Mouse (Mus musculus): Measurements from ENCODE around the gene Amacr. TPM values are rescaled to one million over a fixed set of nuclear protein-coding genes. Genes with fewer than 3 reads are reported as not detected.
A peak's percentile ranks its signal among the peaks of the same experiment; 100 is the strongest.
"Not testable (repeated sequence)": the region's sequence is repeated elsewhere in the genome, so short reads cannot be mapped to it uniquely, and the experiment has no call there.

The Amacr gene
- total RNA-seq, 2 experiments from 2014 or later = 10.5 to 11.6 TPM

DNA sequence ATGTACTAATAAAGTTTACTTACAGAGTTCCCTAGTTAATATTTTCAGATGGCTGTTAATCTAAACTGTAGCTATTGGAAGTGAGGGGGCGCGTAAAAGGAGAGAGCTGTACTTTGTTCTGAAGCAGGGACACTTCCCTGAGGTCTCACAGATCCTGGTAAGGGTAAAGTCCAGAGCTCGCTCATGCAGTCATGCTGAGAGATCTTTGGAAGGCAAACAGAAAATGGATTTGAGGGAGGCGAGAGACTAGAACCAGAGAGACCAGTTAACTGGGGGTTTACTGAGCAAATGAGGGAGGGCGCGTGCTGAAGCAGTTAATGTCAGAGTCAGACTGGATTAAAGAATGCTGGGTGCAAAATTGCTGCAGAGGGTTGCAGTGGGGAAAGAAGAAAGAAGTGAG is 4.2 kb downstream of the Amacr start:
- DNase-seq (ENCODE audit: extremely low spot score in 1 of 2, low spot score in 1 of 2) = no peak

- DNase-seq (ENCODE audit: extremely low spot score in 1 of 2, low spot score in 1 of 2) = not testable (repeated sequence)
Measured at GRCm38 (mm10) chr15:10986477-10986876, 4.9 kb downstream of the Amacr start.

DNA sequence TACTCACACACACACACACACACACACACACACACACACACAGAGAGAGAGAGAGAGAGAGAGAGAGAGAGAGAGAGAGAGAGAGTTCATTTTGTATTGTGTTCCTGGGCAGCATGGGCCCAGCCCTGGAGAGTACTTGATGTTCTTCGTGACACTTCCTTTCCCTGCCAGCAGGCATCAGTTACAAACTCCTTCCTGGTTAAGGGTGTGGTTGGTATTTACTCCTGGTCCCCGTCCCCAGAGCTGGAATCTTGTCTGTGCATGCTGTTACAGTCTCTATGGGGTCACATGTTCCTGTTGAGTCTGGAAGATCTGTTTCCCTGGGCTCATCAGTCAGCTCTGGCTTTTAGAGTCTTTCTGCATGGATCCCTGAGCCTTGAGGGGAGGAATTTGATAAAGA is 8.9 kb downstream of the Amacr start:
- no peak for DNase-seq (ENCODE audit: extremely low spot score in 1 of 2, low spot score in 1 of 2)

DNA sequence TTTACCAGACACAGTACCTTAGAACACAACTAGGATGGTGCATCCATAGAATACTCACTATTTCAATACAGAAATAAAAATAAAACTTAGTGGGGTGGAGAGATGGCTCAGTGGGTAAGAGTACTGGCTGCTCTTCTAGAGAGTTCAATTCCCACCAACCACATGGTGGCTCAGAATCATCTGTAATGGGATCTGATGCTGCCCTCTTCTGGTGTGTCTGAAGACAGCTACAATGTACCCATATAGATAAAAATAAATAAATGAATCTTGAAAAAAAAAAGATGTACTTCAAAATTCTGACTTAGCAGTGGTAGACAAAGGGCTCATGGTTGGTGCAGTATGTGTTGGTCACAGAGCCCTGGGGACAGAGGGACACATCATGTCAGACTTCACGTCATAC is 10.0 kb downstream of the Amacr start:
- no peak for DNase-seq (ENCODE audit: extremely low spot score in 1 of 2, low spot score in 1 of 2)

GRCm38 (mm10) chr15:10999832-11000231 is 18.3 kb downstream of the Amacr start:
- DNase-seq (ENCODE audit: extremely low spot score in 1 of 2, low spot score in 1 of 2) = no peak

GRCm38 (mm10) chr15:11000421-11000820 is 18.9 kb downstream of the Amacr start, which contains the start of gene Slc45a2:
TSS of gene Slc45a2 (plus strand) at chr15:11000721.
- no peak for DNase-seq (ENCODE audit: extremely low spot score in 1 of 2, low spot score in 1 of 2)

DNA sequence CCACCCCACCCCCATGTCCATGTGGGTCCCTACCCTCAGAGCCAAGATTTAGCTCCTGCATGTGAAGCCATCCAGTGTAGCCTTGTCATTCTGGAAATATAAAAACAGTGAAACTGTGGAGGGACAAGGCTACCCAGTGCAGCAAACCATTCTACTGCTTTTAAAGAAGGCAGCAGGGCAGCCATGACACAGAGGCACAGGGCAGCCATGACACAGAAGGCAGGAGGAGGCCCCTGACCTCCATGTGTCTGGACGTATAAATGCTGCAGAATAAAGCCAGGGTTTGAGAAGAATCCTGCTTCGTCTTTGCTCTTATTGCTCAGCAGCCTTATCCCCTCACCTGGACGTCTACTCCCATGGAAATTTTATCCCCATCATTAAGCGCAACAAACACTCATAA is 22.2 kb downstream of the Amacr start:
- no peak for DNase-seq (ENCODE audit: extremely low spot score in 1 of 2, low spot score in 1 of 2)

- DNase-seq (ENCODE audit: extremely low spot score in 1 of 2, low spot score in 1 of 2) = no peak
Measured at GRCm38 (mm10) chr15:11004646-11005045, 23.1 kb downstream of the Amacr start.

DNA sequence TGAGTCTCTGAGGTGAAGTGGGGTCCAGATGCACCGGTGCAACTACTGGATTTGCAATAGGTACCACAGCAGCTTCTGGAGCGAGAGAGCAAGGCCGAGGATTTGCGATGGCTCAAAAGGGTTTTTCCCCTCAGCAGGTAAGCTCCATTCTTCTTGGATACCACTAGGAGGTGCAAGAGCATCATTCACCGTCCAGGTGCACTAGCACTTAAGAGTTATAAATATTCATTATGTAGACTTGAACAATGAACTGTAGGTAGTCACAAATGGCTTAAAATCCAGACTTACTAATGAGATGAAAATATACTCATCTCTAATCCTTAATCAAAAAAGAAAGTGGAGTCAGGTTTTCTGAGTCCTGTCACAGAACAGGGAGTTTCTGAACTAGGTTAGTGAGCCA is 27.2 kb downstream of the Amacr start:
- DNase-seq (ENCODE audit: extremely low spot score in 1 of 2, low spot score in 1 of 2) = no peak

GRCm38 (mm10) chr15:11010976-11011548 is 29.5 kb downstream of the Amacr start:
- DNase-seq (ENCODE audit: extremely low spot score in 1 of 2, low spot score in 1 of 2) = no peak

DNA sequence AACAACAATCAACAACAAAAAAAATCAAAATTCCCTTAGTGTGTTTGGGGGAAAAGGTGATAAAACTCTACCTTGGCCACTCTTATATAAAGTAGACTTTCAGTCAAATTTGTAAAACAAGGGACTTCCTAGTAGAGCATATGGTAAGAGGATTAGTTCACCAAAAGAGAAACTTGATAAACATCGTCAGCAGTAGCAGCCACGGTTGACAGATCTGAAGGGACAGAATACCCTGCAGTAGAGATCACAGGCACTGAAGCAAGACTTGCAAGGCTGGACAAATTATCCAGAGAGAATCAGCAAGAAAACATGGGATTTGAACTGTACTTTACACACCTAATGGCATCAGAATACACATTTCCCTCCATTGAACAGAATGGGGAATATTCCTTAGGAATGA is 33.4 kb downstream of the Amacr start:
- no peak for DNase-seq (ENCODE audit: extremely low spot score in 1 of 2, low spot score in 1 of 2)

DNA sequence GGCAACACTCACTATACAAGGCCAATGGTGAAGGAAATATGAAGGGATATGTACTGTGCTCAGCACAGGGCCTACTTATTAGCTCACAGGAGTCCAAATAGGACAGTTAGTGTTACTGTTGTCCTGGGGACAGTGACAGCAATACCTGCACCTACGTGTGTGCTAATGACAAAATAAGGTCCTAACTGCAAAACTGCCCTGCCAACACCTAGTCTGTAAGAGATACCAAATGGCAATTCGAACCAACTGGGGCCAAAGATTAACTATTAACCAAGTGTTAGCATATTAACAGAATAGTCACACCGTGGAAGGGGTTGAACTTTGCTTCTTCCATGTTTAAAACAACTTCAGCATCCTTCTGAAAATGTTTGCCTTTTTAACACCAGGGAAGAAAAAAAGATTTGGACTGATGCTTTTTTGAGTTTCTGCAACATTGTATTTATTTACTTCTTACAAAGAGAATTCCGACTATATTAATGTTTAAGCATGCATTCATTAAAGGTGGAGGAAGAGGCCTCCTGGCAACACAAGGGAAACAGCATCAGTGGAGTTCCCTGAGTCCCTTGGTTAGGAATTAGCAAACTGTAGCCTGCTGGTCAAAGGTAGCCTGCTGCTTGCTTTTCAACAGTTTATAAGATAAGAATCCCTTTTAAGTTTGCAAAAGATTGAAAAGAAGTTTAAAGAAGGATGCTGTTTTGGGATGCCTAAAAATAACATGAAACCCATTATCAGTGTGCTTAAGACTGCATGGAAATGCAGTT is 45.4 kb downstream of the Amacr start:
- no peak for DNase-seq (ENCODE audit: extremely low spot score in 1 of 2, low spot score in 1 of 2)

DNA sequence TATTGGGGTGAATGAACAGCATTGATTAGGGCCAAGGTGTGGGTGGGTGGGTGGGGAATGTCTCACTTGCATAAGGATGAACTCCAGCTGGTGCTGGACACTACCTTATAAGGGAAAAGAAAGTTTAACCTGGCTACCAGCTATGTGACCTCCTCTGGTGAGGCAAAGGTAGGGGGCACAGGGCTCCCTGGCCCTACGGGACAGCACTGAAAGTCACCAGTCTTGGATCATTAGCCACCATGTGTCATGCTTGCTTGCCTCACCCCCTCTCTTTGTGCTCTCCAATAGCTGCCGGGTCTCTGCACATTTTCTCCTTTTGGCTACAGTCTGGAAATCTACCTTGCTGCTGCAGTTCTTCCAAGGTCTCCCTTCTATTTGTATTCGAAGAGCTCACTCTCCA is 48.6 kb downstream of the Amacr start:
- no peak for DNase-seq (ENCODE audit: extremely low spot score in 1 of 2, low spot score in 1 of 2)

- DNase-seq (ENCODE audit: extremely low spot score in 1 of 2, low spot score in 1 of 2) = no peak
Measured at GRCm38 (mm10) chr15:11035947-11036474, 54.5 kb downstream of the Amacr start.

GRCm38 (mm10) chr15:11036535-11037375 is 55.2 kb downstream of the Amacr start:
- DNase-seq (ENCODE audit: extremely low spot score in 1 of 2, low spot score in 1 of 2) = peak; percentile 4 to 10

DNA sequence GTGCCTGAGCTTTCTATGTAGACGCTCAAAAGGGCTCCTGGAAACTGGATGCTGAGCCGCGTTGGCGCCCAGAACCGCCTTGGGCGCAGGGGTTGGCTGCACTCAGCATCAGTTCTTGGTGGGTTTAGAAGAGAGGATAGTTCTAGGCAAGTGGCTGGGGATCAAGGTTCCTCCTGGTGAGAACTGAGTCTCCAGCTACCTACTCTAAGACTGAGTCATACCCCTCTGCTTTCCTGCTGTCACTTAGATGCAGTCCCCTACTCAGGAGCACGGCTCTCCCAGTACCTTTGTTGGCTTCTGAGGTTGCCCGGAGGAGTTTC is 55.8 kb downstream of the Amacr start:
- DNase-seq (ENCODE audit: extremely low spot score in 1 of 2, low spot score in 1 of 2) = peak in 1 of 2 experiments; percentile 16

- DNase-seq (ENCODE audit: extremely low spot score in 1 of 2, low spot score in 1 of 2) = peak in 1 of 2 experiments; percentile 5
Measured at GRCm38 (mm10) chr15:11037711-11038110, 56.2 kb downstream of the Amacr start, which contains the start of gene Rxfp3. TSS of gene Rxfp3 (minus strand) at chr15:11037991.

DNA sequence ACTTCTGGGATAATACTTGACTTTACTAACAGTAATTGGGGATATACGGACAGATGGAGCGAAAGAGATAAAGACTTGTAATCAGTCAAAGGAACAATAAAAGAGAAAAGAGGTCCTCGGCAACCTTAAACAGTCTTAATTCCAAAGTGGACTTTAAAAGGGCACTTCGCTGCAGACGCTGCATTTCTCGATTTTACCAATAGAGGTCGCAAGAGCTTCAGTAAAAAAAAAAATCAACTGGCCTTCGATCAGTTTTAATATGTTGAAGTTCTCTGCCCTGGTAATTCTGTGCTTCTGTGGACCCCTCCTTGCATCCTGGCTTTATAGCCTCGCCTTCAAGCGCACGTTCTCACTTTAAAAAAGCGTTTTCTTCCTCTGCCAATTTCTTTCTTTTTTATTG is 56.9 kb downstream of the Amacr start:
- peak; percentile 23 to 61 for DNase-seq (ENCODE audit: extremely low spot score in 1 of 2, low spot score in 1 of 2)

- DNase-seq (ENCODE audit: extremely low spot score in 1 of 2, low spot score in 1 of 2) = no peak
Measured at GRCm38 (mm10) chr15:11040067-11040466, 58.5 kb downstream of the Amacr start.

DNA sequence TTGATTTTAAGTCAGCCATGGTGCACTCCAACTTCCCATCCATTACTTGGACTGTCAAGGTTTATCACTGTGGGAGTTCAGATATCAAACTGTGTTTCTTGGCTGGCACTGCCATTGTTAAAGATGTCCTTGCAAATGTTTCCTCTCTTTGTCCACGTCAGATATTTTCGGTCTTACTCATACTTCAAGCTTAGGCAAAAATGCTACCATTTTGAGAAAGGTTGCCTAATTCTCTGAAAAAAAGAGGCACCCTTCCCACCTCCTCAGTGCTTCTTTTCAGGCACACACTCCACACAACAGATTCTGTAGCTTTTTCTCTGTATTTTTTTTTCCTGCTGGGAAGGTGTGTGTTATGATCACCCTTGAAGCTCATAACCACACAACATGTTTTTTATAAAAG is 59.7 kb downstream of the Amacr start:
- DNase-seq (ENCODE audit: extremely low spot score in 1 of 2, low spot score in 1 of 2) = no peak

- DNase-seq (ENCODE audit: extremely low spot score in 1 of 2, low spot score in 1 of 2) = no peak
Measured at GRCm38 (mm10) chr15:11042828-11043227, 61.3 kb downstream of the Amacr start.

All from layer of hippocampus, postnatal 25 days (tissue).